Mouse (Mus musculus) left cerebral cortex, postnatal 36 days (tissue): ENCODE results near the gene Use1. TPM values are rescaled to one million over a fixed set of nuclear protein-coding genes. Genes with fewer than 3 reads are reported as not detected.
A peak's percentile ranks its signal among the peaks of the same experiment; 100 is the strongest.
"Not testable (repeated sequence)": the region's sequence is repeated elsewhere in the genome, so short reads cannot be mapped to it uniquely, and the experiment has no call there.

Source experiments
- DNase-seq, 2 experiments: peaks; one replicate each; pipeline ENCODE4 v3.0.0; 2021 to 2022; ENCODE audit warnings: low spot score in 2 of 2, mixed read lengths in 1 of 2
- intact Hi-C: fragments of 180-260 bp; cut with DNase I; formaldehyde crosslinking; loops from one replicate; pipeline ENCODE4 v1.15.1; 2025
- total RNA-seq, 2 experiments: library from RNA; stranded (reverse); gene quantifications; 2 replicates each; pipeline ENCODE4 v1.2.3; 2021

Gene Use1
- total RNA-seq: 100 to 1,000 TPM; 104 to 119 TPM

DNA sequence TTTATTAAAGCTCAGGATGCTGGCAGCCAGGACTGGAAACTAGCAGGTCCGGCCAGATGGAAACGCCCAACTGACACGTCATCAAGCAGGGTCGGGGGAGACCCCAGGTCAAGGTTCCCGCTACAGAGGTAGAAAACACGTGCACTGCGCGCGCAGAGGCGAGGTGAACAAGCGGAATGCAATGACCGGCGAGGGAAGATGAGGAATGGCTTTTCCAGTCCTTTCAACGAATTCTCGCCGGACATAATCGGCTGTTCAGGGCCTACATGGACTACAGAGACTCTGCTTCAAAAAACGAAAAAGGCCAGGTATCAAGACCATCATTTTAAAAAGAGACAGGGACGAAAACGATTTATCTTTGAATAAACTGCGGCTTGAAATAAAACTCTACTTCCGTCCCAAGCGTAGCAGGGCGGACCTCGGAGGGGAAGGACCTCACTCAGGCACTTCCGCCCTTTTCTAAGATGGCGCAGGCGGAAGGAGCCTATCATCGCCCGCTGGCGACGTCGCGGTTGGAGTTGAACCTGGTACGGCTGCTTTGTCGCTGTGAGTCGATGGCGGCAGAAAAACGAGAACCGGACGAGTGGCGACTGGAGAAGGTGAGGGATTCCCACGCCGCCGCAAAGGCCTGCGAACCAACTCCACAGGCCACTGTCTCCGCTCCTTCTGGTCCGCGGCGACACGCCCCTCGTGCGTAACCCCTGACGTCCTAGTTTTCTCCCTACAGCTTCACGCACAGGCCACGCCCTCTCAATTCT is at the start of gene Use1:
Gene Use1 (plus strand): TSS at position 78 of the 758 bp plus-strand sequence.
- DNase-seq: peak; percentile 93 to 94
- intact Hi-C loops: loop anchor here (5.0 kb wide), 1 partner anchor 470 kb away; the partner anchor contains the start of gene Rpl18a

DNA sequence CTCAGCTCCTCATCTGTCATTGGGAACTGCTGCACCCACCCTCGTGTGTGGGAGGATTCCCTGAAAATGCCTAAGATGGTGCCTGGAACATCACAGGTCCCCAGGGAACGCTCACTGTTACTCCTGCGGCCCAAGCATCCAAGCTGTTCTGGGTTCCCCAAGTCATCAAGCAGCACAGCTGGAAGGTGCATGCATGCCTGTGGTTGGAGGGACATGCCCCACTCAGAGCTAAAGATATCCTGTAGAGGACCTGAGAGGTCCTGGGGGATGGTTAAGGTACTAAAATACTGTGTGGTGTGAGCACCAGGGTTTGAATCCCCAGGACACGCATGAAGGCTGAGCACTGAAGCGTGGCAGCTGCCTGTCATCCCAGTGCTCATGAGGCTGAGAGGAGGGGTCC is 48.0 kb upstream of the Use1 start:
- intact Hi-C loops, DNase-seq: not testable (repeated sequence)

- intact Hi-C loops: not testable (repeated sequence)
Measured at GRCm38 (mm10) chr8:71319760-71320159, 46.9 kb upstream of the Use1 start.

GRCm38 (mm10) chr8:71322939-71323338 is 43.7 kb upstream of the Use1 start:
- intact Hi-C loops: no loop called here

More at GRCm38 (mm10) chr8:71319760-71320159, 46.9 kb upstream of the Use1 start:
- DNase-seq: not testable (repeated sequence)

DNA sequence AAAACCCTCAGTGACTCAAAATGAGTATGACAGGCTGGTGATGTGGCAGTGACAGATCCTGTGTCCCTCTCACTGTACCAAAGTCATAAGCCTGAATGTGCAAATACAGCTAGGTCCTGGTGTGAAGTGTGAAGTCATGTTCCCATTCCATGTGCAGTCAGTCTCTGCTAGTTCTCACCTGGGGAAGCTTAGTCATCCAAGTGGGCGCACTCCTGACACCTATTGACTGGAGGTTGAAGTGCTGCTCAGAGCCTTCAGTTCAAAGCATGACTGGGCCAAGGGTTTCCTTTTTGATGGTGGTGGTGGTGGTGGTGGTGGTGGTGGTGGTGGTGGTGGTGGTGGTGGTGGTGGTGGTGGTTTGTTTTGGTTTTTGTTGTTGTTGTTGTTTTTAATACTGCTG is 41.8 kb upstream of the Use1 start:
- no peak for DNase-seq
- intact Hi-C loops: no loop called here

More at GRCm38 (mm10) chr8:71322939-71323338, 43.7 kb upstream of the Use1 start:
- DNase-seq: no peak

GRCm38 (mm10) chr8:71337834-71338233 is 28.8 kb upstream of the Use1 start:
- intact Hi-C loops, DNase-seq: not testable (repeated sequence)

DNA sequence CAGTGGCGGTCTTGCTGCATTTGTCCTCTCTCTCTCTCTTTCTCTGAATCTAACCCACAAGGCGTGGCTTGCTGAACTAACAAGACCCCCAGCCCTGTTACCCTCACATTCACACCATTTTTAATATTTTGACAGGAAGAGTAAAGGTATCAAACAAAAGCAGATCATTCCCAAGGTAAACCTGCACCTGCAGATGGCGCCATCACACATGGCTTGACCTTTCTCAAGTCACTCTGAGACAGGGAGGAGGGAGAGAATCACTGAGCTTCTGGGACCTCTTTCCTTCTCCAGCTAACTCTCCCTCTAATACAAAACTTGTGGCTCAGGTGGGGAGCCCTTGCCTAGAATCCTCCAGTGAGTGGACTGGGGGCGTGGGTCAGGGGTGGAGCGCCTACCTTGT is 26.0 kb upstream of the Use1 start:
- DNase-seq: no peak
- intact Hi-C loops: no loop called here

GRCm38 (mm10) chr8:71346581-71346980 is 20.1 kb upstream of the Use1 start:
- intact Hi-C loops: no loop called here
- DNase-seq: no peak

DNA sequence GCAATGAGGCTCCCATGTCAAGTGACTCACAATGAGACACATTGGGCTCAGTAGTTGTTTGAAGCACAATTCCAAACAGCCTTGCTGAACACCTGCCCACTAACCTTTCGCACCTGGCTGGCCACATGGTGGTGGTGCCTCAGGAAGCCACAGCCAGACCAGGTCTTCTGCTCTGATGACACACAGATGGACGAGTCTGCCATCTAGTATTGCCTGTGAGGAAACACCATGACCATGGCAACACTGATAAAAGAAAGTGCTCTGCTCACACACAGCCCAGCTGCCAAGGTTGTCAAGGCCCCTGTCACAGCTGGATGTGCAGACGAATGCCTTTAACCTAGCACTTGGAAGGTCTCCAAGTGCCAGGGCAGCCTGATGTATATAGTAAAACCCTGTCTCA is 15.5 kb upstream of the Use1 start:
- intact Hi-C loops: no loop called here
- DNase-seq: no peak

DNA sequence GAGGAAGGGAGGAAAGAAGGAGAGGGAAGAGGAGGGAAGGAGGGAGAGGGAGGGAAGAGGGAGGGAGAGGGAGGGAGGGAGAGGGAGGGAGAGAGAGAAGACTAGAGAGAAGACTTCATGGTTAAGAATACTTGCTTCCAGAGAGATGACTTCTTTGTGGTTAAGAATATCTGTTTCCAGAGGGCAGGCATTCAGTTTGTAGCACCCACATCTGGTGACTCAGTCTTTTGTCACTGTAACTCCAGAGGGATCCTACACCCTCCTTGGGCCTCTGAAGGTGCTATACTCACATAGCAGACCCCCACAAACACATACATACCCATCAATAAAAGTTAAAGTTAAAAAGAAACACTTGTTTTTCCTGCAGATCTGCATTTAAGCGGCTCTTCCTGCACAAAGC is 15.1 kb upstream of the Use1 start:
- intact Hi-C loops: no loop called here
- no peak for DNase-seq

DNA sequence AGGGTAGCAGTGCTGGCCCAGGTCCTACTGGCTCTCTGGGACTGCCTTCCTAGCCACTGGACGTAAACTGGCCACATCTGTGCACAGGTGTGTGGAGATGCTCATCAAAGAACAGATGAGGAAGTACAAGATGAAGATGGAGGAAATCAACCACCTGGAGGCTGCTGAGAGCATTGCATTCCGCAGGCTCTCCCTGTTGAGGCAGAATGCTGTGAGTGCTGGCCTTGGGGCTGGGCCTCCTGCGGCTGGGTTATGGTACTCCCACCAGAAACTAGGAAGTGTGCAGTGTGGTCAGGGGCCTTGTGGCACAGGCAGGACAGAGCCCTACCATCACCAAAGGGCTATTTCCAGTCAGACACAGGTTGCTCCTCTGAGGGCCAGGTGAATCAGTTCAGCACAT is 8.6 kb upstream of the Use1 start:
- no peak for DNase-seq
- intact Hi-C loops: no loop called here

DNA sequence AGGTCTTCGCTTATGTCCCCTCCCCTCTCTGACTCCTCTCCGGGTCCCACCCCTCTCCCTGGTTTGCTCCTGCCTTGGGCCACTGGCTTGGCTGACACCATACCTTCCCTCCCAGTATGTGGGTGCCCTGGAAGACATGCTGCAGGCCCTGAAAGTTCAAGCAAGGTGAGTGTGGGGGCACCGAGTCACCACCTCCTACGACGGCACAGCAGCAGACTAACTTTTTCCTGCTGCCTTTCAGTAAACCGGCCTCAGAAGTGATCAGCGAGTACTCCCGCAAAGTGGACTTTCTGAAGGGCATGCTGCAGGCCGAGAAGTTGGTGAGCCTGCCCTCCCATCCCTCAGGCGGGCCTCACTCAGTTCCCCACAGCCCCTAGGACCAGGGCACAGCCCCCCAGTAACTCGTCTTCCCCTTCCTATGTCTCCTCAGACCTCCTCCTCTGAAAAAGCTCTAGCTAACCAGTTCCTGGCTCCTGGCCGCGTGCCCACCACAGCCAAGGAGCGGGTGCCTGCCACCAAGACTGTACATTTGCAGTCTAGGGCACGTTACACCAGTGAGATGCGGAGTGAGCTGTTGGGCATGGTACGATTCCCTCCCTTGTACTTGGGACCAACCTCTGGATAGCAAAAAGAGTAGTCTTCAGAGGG is 1.0 kb downstream of the Use1 start:
- intact Hi-C loops: loop anchor here (5.0 kb wide), 1 partner anchor 470 kb away; the partner anchor contains the start of gene Rpl18a
- DNase-seq: no peak

DNA sequence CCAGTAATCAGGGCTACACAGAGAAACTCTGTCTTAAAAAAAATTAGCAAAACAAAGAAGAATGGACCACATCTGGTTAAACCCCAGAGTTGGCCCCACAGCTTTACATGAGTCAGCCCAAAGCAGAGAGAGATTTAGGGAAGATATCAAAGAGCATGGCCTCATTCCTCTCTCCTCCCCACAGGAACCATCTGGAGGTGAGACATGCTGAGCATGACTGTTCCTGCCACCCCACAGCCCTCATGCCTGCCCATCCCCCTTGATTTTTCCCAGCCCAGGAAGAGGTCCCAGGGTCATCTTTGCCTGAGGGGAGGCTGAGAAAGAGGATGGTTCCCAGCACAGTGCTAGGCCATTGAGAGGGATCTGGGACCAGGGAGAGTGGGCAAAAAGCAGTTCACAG is 1.7 kb downstream of the Use1 start:
- intact Hi-C loops: loop anchor here (5.0 kb wide), 1 partner anchor 471 kb away; the partner anchor contains the start of gene Rpl18a
- DNase-seq: no peak

GRCm38 (mm10) chr8:71369040-71369718 is 2.5 kb downstream of the Use1 start:
- intact Hi-C loops: loop anchor here (5.0 kb wide), 1 partner anchor 472 kb away; the partner anchor contains the start of gene Rpl18a
- no peak for DNase-seq

DNA sequence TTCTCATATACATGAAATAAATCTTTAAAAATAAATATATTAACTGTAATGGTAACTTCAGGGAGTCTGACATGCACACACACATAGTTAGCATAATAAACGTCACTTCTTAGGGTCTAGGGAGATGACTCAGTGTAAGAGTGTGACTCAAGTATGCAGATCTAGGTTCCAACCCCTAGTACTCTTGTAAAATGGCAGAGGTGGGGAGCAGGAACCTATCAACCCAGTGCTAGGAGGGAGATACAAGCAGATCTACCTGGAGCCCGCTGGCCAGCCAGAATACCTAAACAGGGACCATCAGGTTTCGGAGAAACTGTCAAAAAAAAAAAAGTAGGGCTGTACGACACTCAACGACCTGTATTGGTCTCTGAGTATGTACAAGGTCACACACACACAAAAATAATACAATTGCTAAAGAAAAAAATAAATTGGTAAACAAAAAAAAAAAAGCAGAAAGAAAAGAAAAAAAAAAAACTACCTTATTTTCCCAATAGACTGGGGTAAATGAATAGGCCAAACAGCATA is 4.1 kb downstream of the Use1 start:
- intact Hi-C loops: no loop called here
- no peak for DNase-seq

GRCm38 (mm10) chr8:71371236-71371848 is 4.7 kb downstream of the Use1 start, which contains the start of gene Ocel1:
Gene Ocel1 (plus strand): TSS chr8:71371298.
- intact Hi-C loops: no loop called here
- DNase-seq: peak; percentile 97 to 98

- no peak for DNase-seq
- intact Hi-C loops: no loop called here
Measured at GRCm38 (mm10) chr8:71372427-71372826, 5.8 kb downstream of the Use1 start.

DNA sequence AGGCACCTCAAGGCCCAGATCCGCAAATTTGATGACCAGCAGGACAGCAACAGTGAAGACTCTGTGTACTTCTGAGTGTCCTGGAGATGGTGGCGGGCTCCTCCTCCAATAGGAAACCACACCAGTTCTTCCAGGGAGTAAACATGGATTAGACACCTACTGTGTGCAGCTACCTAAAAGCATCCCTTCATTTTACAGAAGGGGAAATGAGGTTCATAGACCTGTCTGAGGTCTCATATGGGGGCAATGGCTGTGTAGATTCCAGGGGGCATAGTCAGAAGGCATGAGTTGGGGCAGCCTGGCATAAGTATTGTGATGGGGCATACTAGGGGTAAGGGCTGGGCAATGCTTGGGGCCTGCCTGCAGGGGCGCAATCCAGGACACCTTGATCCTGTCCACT is 6.4 kb downstream of the Use1 start:
- no peak for DNase-seq
- intact Hi-C loops: no loop called here

DNA sequence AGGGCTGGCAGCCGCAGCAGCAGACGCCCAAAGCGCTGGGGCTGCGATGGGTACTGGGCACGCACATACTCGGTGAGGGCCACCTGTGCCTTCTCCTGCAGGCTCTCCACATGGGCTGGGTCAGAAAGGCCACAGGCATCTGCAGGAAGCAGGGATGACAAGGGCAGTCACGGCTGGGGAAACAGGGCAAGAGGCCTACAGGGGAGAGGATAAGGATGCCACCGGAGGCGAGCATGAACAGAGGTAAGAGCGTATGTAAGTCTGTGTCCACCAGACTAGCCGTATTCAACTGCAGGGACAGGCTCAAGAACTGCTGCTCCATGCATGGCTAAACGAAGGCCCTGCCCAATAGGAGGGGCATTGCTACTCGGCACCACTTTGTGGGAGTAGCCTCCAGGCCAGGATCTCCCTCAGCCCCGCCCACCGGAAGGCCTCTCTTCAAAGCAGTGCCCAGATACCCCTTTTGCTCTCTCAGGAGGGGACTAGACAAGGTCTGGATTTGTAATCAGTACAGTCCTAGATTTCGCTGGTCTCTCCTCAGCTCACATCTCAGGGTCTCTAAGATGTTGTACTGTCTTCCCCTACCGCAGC is 8.1 kb downstream of the Use1 start:
- intact Hi-C loops: no loop called here
- no peak for DNase-seq
